Mouse (Mus musculus) ES-E14 (cell line): ENCODE results near the gene Ghr. TPM values are rescaled to one million over a fixed set of nuclear protein-coding genes. Genes with fewer than 3 reads are reported as not detected.

Experiments used
- DNase-seq: peaks from one replicate; pipeline ENCODE4 v3.0.0-alpha.2; 2013; ENCODE audit warnings: low read depth, low spot score
- H3K27ac ChIP-seq: 2 replicates; pipeline ENCODE4 v1.5.1; 2012; ENCODE audit warnings: low read depth, mild to moderate bottlenecking, low read length, moderate library complexity, mixed read lengths; ENCODE audit not compliant: poor library complexity, insufficient read depth, severe bottlenecking
- H3K36me3 ChIP-seq: 2 replicates; pipeline ENCODE4 v1.6.1; 2012; ENCODE audit warnings: mild to moderate bottlenecking, low read length, moderate library complexity, mixed read lengths; ENCODE audit not compliant: control insufficient read depth, poor library complexity, insufficient read depth, severe bottlenecking
- H3K4me1 ChIP-seq, 2 experiments: fragments of 150-350 bp in 1 of 2; sonication (generic) in 1 of 2; 2 replicates each; pipeline ENCODE4 v1.6.1; 2012; ENCODE audit warnings: low read length in 2 of 2, mild to moderate bottlenecking in 1 of 2, mixed read lengths in 1 of 2; ENCODE audit not compliant: control insufficient read depth in 2 of 2, insufficient read depth in 2 of 2, poor library complexity in 1 of 2
- H3K4me3 ChIP-seq, 2 experiments: fragments of 150-350 bp in 1 of 2; sonication (generic) in 1 of 2; 2 replicates each; pipeline ENCODE4 v1.5.1; 2012; ENCODE audit warnings: low read length in 2 of 2, low read depth in 1 of 2, mild to moderate bottlenecking in 1 of 2, mixed read lengths in 1 of 2; ENCODE audit not compliant: insufficient read depth in 1 of 2, poor library complexity in 1 of 2, severe bottlenecking in 1 of 2
- H3K9ac ChIP-seq: 2 replicates; pipeline ENCODE4 v1.6.1; 2012; ENCODE audit warnings: low read depth, mild to moderate bottlenecking, low read length, mixed read lengths; ENCODE audit not compliant: poor library complexity, insufficient read depth, severe bottlenecking
- H3K9me3 ChIP-seq: fragments of 150-350 bp; sonication (generic); 2 replicates; pipeline ENCODE4 v1.6.1; 2012; ENCODE audit warnings: low read depth, mild to moderate bottlenecking, low read length; ENCODE audit not compliant: control insufficient read depth, insufficient read depth
- CHD2 ChIP-seq: IDR thresholded peaks from 2 replicates; pipeline ENCODE4 v1.6.1; 2014; ENCODE audit warnings: mild to moderate bottlenecking, low read depth, low read length, inconsistent platforms
- HCFC1 ChIP-seq: IDR thresholded peaks from 2 replicates; pipeline ENCODE4 v1.6.1; 2012; ENCODE audit warnings: low read length, inconsistent platforms, borderline replicate concordance; ENCODE audit not compliant: insufficient read depth
- MAFK ChIP-seq: IDR thresholded peaks from 2 replicates; pipeline ENCODE4 v1.6.1; 2014; ENCODE audit warnings: mild to moderate bottlenecking, low read depth, low read length, inconsistent platforms; ENCODE audit not compliant: insufficient read depth
- ZC3H11A ChIP-seq: IDR thresholded peaks from 2 replicates; pipeline ENCODE4 v1.6.1; 2012; ENCODE audit warnings: low read depth, mild to moderate bottlenecking, inconsistent platforms, low read length, borderline replicate concordance
- ZNF384 ChIP-seq: IDR thresholded peaks from 2 replicates; pipeline ENCODE4 v1.6.1; 2012; ENCODE audit warnings: low read depth, low read length, inconsistent platforms
- in situ Hi-C, 2 experiments: fragments of 600-800 bp; cut with MboI; formaldehyde crosslinking; loops; one replicate each; pipeline ENCODE4 v1.15.1; 2025; ENCODE audit warnings: low sequenced_read_pairs in 2 of 2, inconsistent platforms in 1 of 2; ENCODE audit not compliant: unreplicated experiment in 2 of 2
- total RNA-seq: library from RNA; depleted of rRNA; stranded (reverse); fragments of 300-350 nt; gene quantifications from 2 replicates; pipeline ENCODE4 v1.2.3, GENCODE M21; 2012

Ghr gene
- total RNA-seq, 1 experiment: 7.5 TPM

DNA sequence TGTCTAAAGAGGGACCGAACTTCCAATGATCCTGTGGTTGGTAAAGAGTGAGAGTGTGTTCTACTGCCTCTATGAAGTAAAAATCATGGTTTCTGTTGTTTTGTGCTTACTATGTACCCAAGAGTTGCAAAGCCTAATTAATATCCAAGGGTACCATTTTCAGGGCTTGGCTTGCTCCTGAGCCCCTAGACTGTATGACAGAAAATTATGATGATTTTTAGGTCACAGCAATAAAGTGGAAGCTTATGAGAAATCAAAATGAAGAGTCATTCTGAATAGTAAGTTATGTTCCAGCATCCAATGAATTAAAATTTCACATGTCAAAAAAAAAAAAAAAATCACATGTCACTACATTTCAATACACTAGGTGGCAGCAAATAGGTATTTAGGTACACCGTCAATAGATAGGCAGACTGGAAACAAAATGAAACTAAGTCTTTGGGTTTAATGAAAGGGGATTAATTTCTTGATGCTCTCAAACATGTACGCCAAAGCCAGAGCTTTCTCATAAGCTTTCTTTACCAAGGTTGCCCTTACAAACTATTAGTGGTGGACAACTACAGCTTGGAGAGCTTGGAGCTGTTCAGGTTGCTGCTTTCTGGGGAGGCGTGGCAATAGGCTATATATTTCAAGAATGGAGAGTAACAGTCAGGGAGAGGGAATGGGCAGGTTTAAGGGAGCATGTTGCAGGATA, 227.1 kb downstream of the Ghr start:
- no peak overlapping the region for H3K27ac ChIP-seq
- in situ Hi-C loops: no loop called here
- no peak overlapping the region for H3K4me3 ChIP-seq
- no peaks in the 10 kb centered on the region for H3K36me3 ChIP-seq
- no peak overlapping the region for H3K9ac ChIP-seq
- H3K4me1 ChIP-seq: no peaks in the 10 kb centered on the region
- no peaks in the 10 kb centered on the region for H3K9me3 ChIP-seq
- DNase-seq: no peak
- peak; percentile 95 for TF ChIP-seq ZNF384
- TF ChIP-seq HCFC1: no peak
- 0 out of 2 replicates have a peak, but pooled peaks have one; percentile 9 for TF ChIP-seq ZC3H11A

DNA sequence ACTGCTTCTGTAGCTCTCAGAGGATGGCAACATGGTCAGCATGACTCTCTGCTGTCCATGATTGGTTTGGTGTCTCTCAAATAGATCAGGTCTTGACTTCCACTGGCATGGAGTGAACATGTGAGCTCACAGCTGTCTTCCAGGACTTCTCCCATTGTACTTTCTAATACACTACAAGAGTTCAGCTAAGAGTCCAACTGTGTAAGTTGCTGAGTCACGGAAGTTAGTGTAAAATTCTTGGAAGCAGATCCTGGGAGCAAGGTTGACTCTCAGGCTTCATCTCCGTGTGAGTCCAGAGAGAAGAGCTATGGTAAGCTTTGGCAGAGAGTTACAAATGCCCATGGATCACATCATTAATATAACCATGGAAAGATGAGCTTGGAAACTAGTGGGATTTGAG, 229.6 kb downstream of the Ghr start:
- H3K4me3 ChIP-seq: no peak overlapping the region
- DNase-seq: no peak
- H3K36me3 ChIP-seq: no peaks in the 10 kb centered on the region
- H3K4me1 ChIP-seq: no peaks in the 10 kb centered on the region
- no peaks in the 10 kb centered on the region for H3K9me3 ChIP-seq
- H3K27ac ChIP-seq: no peak overlapping the region
- no peak overlapping the region for H3K9ac ChIP-seq
- no peak for TF ChIP-seq ZNF384
- no peak for TF ChIP-seq HCFC1
- no peak for TF ChIP-seq ZC3H11A
- TF ChIP-seq CHD2: no peak
- no peak for TF ChIP-seq MAFK
- in situ Hi-C loops: no loop called here

DNA sequence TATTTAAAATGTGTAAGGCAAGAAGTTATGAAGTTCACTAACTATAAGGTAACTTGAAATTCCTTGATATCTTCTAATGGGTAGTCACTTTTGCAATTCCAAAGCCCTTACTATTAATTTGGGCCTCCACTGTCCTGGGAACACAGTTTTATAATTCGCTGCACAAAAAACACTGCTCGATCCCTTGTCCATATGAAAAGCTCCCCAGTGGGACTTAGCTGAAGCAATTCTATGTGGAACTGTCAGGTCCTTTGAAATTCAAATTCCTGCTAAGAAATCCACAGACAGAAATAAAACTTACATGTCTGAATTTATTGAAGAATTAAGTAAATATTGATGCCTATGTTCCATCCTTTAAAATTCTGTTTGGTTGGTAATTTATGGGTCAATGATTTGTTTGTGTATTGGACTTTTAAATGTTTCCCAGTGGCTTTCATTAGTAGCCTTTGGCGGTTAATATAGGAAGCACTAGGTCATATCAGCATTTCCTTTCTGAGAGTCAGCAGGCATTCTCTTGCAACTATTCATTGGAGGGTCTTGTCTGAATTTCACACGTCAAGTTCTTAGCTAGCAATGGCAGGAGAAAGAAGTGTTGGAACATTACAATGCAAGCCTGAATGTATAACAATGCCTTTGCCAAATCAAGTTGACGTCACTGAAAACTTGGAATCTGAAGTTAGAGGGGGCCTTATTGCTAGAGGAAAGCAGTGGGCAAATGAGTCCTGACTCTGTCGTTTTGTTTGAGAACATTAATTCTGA, 233.8 kb downstream of the Ghr start:
- Histone ChIP-seq H3K9ac (no peak overlapping the region), H3K4me3 (no peak overlapping the region), H3K4me1 (no peaks in the 10 kb centered on the region), H3K36me3 (no peaks in the 10 kb centered on the region), H3K27ac (no peak overlapping the region), H3K9me3 (no peaks in the 10 kb centered on the region)
- DNase-seq: no peak
- in situ Hi-C loops: no loop called here
- TF ChIP-seq MAFK (no peak), CHD2 (no peak), HCFC1 (no peak), ZC3H11A (no peak), ZNF384 (no peak)

DNA sequence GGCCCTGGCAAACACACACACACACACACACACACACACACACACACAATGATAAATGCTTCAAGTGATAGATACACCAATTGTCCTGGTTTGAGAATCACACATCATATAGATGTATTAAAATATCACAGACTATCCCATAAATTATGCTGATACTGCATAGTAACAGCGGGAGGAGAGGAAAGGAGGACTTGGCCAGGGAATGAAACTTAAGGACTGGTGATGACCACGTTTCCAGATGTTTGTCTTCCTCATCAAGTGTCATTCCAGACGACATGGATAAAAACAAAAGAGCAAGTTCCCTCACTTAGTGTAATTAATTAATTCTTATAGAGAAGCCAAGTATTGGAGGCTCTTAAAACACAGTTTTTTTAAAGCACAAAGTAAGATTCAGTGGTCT, 236.6 kb downstream of the Ghr start:
- TF ChIP-seq ZC3H11A: no peak
- Histone ChIP-seq H3K9ac (no peak overlapping the region), H3K36me3 (no peaks in the 10 kb centered on the region), H3K4me3 (no peak overlapping the region), H3K27ac (no peak overlapping the region), H3K9me3 (no peaks in the 10 kb centered on the region), H3K4me1 (no peaks in the 10 kb centered on the region)
- in situ Hi-C loops: no loop called here
- DNase-seq: no peak
